Mouse (Mus musculus): ENCODE data around the gene Mtr. TPM values are rescaled to one million over a fixed set of nuclear protein-coding genes. Genes with fewer than 3 reads are reported as not detected.

Mtr gene
- 10 to 100 TPM; 17.4 to 19.0 TPM for total RNA-seq (2021)
- long read RNA-seq, experiment 1, full-length matches to known transcripts: 6 of 11 reads
- long read RNA-seq, experiment 1, partial matches to known transcripts: 2 of 11 reads
- long read RNA-seq, experiment 1, other reads (novel, unspliced or antisense): 3 of 11 reads
- long read RNA-seq, experiment 2, full-length matches to known transcripts: 2 of 8 reads
- long read RNA-seq, experiment 2, partial matches to known transcripts: 1 of 8 reads
- long read RNA-seq, experiment 2, other reads (novel, unspliced or antisense): 5 of 8 reads

DNA sequence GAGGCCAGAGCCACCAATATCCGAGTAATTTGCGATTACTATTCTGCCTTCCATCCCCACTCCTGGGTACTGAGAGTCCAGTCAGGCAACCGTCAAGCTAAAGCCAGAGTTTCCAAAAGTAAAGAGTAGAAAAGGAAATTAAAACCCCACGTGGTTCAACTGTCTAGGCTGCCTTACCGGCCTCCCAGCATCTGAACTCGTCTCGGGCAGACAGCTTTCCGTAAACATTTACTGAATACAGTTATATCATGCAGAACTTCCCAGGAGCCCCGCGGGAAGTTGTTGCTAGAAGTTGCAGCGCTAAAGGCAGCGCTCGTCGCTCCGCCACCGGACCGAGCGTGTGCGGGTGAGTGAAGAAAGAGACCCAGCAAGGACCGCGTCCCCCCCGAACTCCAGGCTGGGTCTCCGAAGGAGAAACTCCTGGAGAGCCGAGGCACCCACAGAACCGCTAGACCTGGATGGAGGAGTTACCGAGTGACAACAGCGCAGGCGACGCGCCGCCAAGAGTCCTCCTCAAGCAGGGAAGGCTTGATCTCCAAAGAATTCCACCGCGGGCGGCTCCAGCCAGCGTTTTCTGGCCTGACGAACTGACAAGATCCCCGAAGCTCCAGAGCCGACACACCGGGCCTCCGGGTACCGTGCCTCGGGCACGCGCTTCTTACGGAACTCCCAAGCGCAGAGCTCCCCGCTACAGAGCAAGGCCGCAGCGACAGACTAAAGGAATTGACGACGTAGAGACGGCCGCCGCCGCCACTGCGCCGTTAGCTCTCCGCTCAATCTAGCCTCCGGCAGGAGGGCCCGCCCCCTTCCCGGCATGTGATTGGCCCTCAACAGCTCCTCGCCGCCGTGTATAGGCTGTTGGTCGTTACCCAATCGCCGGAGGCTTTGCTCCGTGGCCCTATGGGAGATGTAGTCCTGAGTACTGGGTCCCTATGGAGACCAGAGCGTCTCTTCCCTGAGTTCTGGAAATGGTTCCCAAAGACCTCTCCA lies at the start of gene Mtr:
TSS of gene Mtr (minus strand) at position 723 of the 990 bp plus-strand sequence.
- no peak for TF ChIP-seq CTCF (IDR thresholded peaks at IDR 0.05)
- peak within 1 kb of the TSS; percentile 83 for H3K27ac ChIP-seq
- intact Hi-C loops (cut with DNase I): loop anchor here (5.0 kb wide), 1 partner anchor 150 kb away; the partner anchor contains the start of gene Ryr2
- peak within 1 kb of the TSS; percentile 94 for H3K4me3 ChIP-seq
- peak; percentile 94 to 95 for DNase-seq (ENCODE audit: extremely low spot score in 1 of 2, low spot score in 2 of 2)

DNA sequence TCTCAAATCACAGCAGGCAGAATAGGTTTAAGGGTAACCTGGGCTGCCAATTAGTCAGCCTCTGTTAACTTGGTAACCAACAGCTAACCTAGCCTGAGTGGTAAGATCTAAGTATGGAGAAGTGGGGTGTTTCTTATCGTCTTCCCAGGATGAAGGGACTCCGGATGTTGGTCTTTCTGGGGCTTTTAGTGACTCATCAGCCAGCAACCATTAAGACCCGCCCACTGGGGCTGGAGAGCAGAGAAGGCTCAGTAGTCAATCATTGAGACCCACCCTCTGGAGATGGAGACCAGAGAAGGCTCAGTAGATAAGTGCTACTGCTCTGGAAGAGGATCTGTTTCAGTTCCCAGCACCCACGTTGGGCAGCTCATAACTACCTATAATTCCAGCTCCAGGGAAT lies 49.4 kb upstream of the Mtr start:
- no peak for TF ChIP-seq CTCF (IDR thresholded peaks at IDR 0.05)
- no peak for DNase-seq (ENCODE audit: extremely low spot score in 1 of 2, low spot score in 2 of 2)
- Histone ChIP-seq H3K4me3 (no peak overlapping the region), H3K27ac (no peak overlapping the region)
- intact Hi-C loops (cut with DNase I): no loop called here

DNA sequence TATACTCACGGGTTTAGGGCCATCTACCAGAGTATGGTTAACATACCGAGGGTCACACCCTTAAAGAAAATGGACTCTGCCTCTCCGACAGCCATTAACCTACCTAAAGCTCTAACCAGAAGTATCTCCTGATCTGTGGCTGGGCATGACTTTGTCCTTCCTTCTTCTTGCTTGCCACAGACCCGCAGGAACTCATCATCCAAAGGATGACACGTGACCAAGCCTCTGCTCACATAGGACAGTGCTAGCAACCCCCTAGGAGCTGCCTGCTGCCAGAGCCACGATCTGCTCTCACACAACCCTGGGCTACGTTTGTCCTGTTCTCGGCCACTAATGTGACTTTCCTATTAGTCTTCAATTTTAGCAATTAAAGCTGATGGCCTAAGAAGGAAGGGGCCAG lies 47.6 kb upstream of the Mtr start:
- TF ChIP-seq CTCF (IDR thresholded peaks at IDR 0.05): no peak
- no peak for DNase-seq (ENCODE audit: extremely low spot score in 1 of 2, low spot score in 2 of 2)
- intact Hi-C loops (cut with DNase I): no loop called here
- H3K4me3 ChIP-seq: no peak overlapping the region
- H3K27ac ChIP-seq: no peak overlapping the region

DNA sequence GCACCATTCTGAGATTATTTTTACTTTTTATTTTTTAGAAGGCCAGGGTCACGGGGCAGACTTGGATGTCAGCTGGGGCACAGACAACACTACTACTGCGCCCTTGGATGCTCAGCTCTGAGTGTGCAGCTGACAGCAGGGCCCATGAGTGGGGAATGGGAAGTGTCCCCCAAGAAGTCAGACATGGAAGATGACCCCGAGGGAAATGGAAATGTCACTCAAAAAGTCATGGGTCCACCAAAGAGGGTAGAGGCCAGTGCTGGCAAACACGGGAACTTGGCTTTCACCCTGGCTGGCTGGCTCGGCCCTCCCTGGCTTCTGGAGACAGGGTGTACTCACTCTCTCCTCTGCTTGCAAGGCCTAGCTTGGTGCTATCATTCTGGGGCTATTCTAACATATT lies 47.1 kb upstream of the Mtr start:
- TF ChIP-seq CTCF (IDR thresholded peaks at IDR 0.05): no peak
- intact Hi-C loops (cut with DNase I): no loop called here

DNA sequence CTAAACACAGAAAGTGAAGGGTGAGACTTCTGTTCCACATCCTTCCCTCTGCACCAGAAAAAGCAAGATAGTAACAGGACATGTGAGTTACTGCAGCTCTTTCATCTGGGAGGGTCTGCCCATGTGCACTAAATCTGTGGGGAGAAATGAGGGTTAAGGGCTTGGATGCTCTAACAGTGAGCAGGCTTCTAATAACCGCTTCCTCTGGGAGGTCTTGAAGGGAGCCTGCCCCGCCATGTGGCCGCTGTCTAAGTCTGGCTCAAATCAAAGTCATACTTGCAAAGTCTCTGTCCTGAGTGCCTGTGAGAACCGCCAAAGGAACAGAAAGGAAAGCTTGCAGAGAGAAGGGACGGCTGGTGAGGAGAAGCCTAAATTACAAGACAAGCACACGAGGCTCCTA lies 39.9 kb upstream of the Mtr start:
- H3K4me3 ChIP-seq: no peak overlapping the region
- H3K27ac ChIP-seq: no peak overlapping the region
- intact Hi-C loops (cut with DNase I): no loop called here
- TF ChIP-seq CTCF (IDR thresholded peaks at IDR 0.05): no peak
- no peak for DNase-seq (ENCODE audit: extremely low spot score in 1 of 2, low spot score in 2 of 2)

More for the DNA sequence above, 47.1 kb upstream of the Mtr start:
- no peak for DNase-seq (ENCODE audit: extremely low spot score in 1 of 2, low spot score in 2 of 2)
- H3K4me3 ChIP-seq: no peak overlapping the region
- H3K27ac ChIP-seq: no peak overlapping the region

DNA sequence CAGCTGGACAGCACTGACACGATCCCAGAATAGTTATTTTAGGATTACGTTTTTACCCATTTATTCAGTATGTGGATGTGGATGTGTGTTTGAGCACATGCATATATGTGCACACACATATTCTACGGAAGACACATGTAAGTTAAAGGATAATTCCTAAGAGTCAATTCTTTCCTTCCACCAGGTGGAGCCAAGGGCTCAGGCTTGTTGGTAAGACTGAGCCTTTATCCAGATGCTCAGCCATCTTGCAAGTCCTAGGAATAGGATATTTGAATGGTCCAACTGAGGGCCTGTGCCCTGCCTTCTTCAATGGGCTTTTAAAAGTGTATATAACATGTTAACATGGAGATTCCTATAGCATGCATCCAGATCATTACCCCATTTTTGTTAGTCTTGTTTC lies 38.8 kb upstream of the Mtr start:
- Histone ChIP-seq H3K4me3 (no peak overlapping the region), H3K27ac (no peak overlapping the region)
- intact Hi-C loops (cut with DNase I): loop anchor here (1.0 kb wide), 1 partner anchor 90 kb away; no protein-coding TSS in a partner anchor
- peak; percentile 28 to 34 for DNase-seq (ENCODE audit: extremely low spot score in 1 of 2, low spot score in 2 of 2)
- peak; percentile 74 for TF ChIP-seq CTCF (IDR thresholded peaks at IDR 0.05)

DNA sequence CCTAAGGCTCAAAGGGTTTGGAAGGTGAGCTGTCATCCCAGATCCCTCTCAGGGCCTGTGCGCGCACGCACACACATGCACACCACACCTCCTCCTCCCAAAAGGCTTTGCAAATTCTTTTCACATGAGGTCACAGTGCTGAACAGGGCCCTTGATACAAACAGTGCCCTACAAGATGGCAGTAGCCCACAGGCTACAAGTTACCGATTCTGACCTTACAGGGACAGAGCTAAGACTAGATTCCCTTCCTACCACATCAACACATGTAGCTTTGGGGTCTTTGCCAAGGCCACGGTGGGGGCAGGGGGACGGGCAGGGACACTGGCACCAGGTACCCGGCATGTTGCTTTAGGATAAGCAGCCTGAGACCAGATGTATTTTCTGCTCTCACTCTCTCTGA lies 35.9 kb upstream of the Mtr start:
- TF ChIP-seq CTCF (IDR thresholded peaks at IDR 0.05): no peak
- Histone ChIP-seq H3K27ac (no peak overlapping the region), H3K4me3 (no peak overlapping the region)
- intact Hi-C loops (cut with DNase I): no loop called here
- DNase-seq (ENCODE audit: extremely low spot score in 1 of 2, low spot score in 2 of 2): no peak

DNA sequence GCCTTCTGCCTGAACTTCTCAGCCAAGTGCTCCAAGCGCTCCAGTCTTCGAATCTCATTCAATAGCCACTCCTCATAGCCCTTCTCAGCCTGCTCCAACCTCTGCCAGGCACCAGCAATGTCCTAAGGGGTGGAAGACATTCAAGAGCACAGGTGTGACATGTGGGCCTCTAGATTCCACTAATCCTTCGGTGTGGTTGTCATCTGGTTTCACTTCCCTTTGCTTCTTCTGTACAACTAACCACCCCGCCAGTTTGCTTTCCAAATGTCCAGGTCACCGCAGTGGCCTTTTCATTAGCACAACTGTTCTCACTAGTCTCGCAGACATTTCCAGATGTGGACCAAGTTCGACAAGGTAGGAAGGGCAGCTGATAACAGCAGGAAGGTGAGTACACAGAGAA lies 32.8 kb upstream of the Mtr start:
- no peak for TF ChIP-seq CTCF (IDR thresholded peaks at IDR 0.05)
- Histone ChIP-seq H3K4me3 (no peak overlapping the region), H3K27ac (no peak overlapping the region)
- intact Hi-C loops (cut with DNase I): no loop called here
- no peak for DNase-seq (ENCODE audit: extremely low spot score in 1 of 2, low spot score in 2 of 2)

DNA sequence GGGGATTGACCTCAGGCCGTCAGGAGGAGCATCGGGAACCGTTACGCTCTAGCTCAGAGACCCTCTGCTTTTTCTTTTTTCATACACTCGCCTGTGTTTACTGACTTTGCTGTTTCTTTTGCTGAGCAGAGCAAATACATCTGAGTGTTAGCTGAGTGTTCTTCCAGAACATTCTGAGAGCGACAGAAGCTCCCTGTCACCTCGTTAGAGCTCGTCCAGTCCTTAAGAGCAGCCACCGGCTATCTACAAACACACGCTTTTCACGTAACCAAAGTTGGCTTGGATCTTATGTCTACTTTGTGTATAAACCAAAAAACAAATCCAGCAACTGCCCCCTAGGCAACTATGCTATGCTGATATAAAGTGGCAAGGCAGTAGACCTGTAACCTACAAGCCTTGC lies 26.6 kb upstream of the Mtr start:
- no peak for TF ChIP-seq CTCF (IDR thresholded peaks at IDR 0.05)
- no peak overlapping the region for H3K27ac ChIP-seq
- intact Hi-C loops (cut with DNase I): no loop called here
- H3K4me3 ChIP-seq: no peak overlapping the region
- no peak for DNase-seq (ENCODE audit: extremely low spot score in 1 of 2, low spot score in 2 of 2)

DNA sequence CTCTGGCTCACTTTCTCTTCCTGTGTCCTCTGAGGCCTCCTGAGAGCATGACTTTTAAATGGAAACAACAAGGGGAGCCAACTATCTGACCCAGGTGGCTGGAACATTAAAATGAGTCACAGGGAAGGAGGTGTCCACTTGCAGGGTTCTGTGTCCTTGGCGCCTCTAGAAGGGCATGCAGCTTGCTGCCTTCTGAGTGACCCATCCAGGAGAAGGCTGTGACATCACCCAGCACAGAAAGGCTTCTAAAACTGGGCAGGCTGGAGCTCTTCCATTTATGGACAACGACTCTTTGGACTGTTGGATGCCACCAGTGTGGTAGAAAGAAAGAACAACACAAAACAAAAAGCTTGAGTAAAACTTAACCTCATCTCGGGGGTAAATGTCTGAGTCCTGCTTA lies 25.9 kb upstream of the Mtr start:
- intact Hi-C loops (cut with DNase I): no loop called here
- no peak for DNase-seq (ENCODE audit: extremely low spot score in 1 of 2, low spot score in 2 of 2)
- no peak overlapping the region for H3K27ac ChIP-seq
- TF ChIP-seq CTCF (IDR thresholded peaks at IDR 0.05): no peak
- no peak overlapping the region for H3K4me3 ChIP-seq

DNA sequence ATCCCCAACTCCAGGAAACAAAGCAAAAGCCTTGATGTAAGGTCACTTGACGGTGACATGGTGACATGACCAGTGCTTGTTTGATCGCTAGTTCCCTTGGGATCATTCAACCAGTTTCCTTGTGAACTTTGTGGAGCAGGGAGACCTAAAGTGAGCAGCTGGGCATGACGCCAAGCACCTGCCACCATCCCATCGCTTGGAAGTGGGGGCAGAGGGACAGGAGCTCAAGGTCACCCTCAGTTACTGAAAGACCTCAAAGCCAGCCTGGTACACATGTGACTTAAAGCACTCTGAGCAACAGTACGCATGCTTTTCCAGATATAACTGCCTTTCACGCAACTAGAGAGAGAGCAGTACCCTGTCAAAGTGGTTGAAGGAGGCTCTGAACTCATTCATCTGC lies 16.8 kb upstream of the Mtr start:
- intact Hi-C loops (cut with DNase I): loop anchor here (5.0 kb wide), 1 partner anchor 512 kb away; no protein-coding TSS in a partner anchor
- Histone ChIP-seq H3K27ac (no peak overlapping the region), H3K4me3 (no peak overlapping the region)
- TF ChIP-seq CTCF (IDR thresholded peaks at IDR 0.05): no peak
- DNase-seq (ENCODE audit: extremely low spot score in 1 of 2, low spot score in 2 of 2): no peak

DNA sequence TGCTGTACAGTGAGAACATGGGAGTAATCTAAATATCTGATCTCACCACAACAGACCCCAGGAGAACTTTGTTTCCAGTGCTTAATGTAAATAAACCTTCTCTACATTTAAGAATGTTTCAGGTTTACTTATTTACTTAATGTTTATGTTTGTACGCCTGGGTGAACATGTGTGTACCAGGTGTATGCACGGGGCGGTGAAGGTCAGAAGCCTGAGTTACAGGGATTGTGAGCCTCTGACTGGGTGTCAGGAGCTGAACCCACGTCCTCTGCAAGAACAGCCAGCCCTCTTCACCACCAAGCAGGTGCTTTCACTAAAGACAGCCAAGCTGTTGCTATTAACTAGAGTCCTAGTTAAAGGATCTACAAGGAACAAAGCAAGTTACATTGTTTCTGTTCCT lies 16.3 kb upstream of the Mtr start:
- Histone ChIP-seq H3K27ac (no peak overlapping the region), H3K4me3 (no peak overlapping the region)
- TF ChIP-seq CTCF (IDR thresholded peaks at IDR 0.05): no peak
- intact Hi-C loops (cut with DNase I): loop anchor here (5.0 kb wide), 1 partner anchor 512 kb away; no protein-coding TSS in a partner anchor
- DNase-seq (ENCODE audit: extremely low spot score in 1 of 2, low spot score in 2 of 2): no peak

Data from left cerebral cortex, adult 2 months (tissue).